Mouse (Mus musculus) CD4-positive, CD25-positive, alpha-beta regulatory T cell (primary cell): ENCODE data around the gene Gm8297. TPM values are rescaled to one million over a fixed set of nuclear protein-coding genes. Genes with fewer than 3 reads are reported as not detected.

Experiments used
- polyA plus RNA-seq: library from polyadenylated mRNA; unstranded; fragments of 100-300 nt; shearing (Covaris generic); gene quantifications from one replicate; pipeline ENCODE4 v1.2.1, GENCODE M21; 2017

The Gm8297 gene
- polyA plus RNA-seq = not detected

GRCm38 (mm10) chr14:4983635-4984034 lies at the start of gene Gm8297:
TSS of gene Gm8297 (plus strand) at chr14:4983935.

GRCm38 (mm10) chr14:5015591-5015990 lies 31.9 kb downstream of the Gm8297 start, which contains the start of gene Gm3298:
TSS of gene Gm3298 (plus strand) at chr14:5015891.

Other genes with a start within 250 kb of the Gm8297 start
- not detected for gene Gm9602, start 207.6 kb upstream of the Gm8297 start, polyA plus RNA-seq
- gene Gm3269, start 145.8 kb upstream of the Gm8297 start, polyA plus RNA-seq = not detected
- gene Gm3264, start 128.4 kb upstream of the Gm8297 start, polyA plus RNA-seq = not detected
- not detected for gene Gm3278, start 91.5 kb upstream of the Gm8297 start, polyA plus RNA-seq
- gene Gm3298, start 32.0 kb downstream of the Gm8297 start, polyA plus RNA-seq = not detected
- 0.16 TPM for gene 4930555G01Rik, start 66.7 kb downstream of the Gm8297 start, polyA plus RNA-seq
- gene Gm8281, start 87.1 kb downstream of the Gm8297 start, polyA plus RNA-seq = 1.4 TPM
- gene Gm8279, start 147.6 kb downstream of the Gm8297 start, polyA plus RNA-seq = not detected
- gene Gm3317, start 180.6 kb downstream of the Gm8297 start, polyA plus RNA-seq = not detected
- not detected for gene Gm8271, start 201.9 kb downstream of the Gm8297 start, polyA plus RNA-seq